Mouse (Mus musculus): Measurements from ENCODE around the gene Pmfbp1.

DNA sequence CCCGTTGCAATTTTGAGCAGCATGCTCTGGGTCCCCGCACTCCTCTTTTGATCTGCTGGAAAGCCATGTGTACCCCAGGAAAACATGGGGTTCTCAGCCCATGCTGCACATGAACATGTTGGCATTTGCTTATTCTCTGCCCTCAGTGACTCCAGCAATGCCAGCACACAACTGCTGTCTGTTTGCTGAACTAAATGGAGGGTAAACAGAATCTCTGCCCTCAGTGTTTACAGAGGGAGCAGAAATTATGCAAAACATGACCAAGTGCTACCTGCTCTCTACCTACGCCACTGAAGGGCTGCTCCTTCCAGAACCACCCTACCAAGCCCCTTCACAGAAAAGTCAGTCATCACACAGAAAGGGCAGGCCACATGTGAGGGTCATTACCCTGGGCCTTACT is 91.0 kb downstream of the Pmfbp1 start:
- no peak for TF ChIP-seq CTCF (IDR thresholded peaks at IDR 0.05; ENCODE audit: low read depth, low read length)
- TF ChIP-seq POLR2A (IDR thresholded peaks at IDR 0.05; ENCODE audit: extremely low read depth, insufficient read depth, low read length) = no peak

Data from liver, adult 2 months (tissue).